Mouse (Mus musculus) spleen, postnatal 4 days (tissue): ENCODE measurements around the gene H2al1o.
"Not testable (repeated sequence)": the region's sequence is repeated elsewhere in the genome, so short reads cannot be mapped to it uniquely, and the experiment has no call there.

ENCODE experiments used
- DNase-seq, 2 experiments: peaks; one replicate each; pipeline ENCODE4 v3.0.0; 2022; ENCODE audit warnings: low spot score in 2 of 2

The H2al1o gene

DNA sequence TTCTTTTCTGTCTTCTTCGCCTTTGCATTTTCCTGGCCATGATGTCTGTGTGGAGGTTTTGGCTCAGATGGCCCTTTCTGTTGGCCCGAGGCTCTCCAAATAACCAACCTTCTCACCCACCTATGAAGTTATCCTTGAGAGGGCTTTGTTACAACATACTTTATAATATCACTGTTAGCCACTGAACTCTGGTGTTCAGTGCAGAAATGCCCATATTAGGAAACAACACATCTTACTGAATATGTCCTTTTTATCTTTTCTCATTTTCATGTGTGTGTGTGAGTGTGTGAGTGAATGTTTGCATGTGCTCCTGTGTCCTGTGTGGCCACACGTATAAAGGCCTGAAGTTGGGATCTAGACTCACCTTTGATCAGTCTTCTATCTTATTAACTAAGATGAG is at the start of gene H2al1o:
Gene H2al1o (minus strand): TSS at position 101 of the 400 bp plus-strand sequence.
- DNase-seq: not testable (repeated sequence)

DNA sequence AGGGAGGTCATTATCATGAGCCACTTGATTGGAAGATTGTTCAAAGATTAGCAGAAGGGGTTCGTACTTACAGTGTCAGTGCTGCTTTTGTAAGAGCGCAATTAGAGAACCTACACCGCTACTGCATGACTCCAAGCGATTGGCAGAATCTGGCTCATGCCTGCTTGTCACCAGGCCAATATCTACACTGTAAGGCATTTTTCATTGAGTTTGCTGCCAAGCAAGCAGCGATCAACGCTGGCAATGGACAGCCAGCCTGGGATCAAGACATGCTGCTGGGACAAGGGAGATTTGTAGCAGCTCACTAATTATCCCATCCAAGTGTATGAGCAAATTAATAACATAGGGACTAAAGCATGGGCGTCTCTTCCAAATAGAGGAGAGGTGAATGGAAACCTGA is 25.8 kb upstream of the H2al1o start:
- DNase-seq: peak in 1 of 2 experiments; percentile 38

DNA sequence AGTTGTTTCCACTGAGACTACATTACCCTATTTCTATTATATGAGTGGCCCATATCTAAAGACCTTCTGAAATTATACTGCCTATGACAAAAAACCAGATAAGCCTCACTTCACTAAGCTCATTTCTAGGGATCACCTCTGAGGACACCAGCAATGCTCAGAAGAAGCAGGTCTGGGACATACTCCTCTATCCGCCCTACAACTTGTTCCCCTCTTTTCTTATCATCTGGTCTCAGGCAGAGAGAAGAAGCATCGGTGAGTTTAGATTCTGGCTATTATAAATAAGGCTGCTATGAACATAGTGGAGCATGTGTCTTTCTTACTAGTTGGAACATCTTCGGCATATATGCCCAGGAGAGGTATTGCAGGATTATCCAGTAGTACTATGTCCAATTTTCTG is 35.3 kb downstream of the H2al1o start:
- no peak for DNase-seq
